Mouse (Mus musculus): ENCODE data around the gene Nfia.
A peak's percentile ranks its signal among the peaks of the same experiment; 100 is the strongest.

Nfia gene

DNA sequence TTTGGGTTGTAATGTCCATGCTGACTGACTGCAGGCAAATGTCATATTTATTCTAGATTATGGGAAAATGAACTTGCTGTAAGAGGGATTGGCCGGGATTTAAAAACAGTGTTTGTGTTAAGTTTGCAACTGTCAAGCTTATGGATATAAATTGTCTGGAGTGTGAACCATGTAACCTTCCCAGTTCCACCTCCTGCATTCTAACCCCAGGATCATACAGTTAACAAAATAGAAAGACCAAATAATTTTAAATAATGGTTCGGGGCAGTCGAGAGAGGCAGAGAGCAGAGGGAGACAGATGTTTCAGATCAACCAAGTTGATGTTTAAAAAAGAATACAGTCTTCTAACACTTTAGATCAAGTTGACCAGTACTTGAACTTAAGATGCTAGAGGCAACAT is 290.7 kb downstream of the Nfia start:
- no peak for DNase-seq (ENCODE audit: low read depth)

DNA sequence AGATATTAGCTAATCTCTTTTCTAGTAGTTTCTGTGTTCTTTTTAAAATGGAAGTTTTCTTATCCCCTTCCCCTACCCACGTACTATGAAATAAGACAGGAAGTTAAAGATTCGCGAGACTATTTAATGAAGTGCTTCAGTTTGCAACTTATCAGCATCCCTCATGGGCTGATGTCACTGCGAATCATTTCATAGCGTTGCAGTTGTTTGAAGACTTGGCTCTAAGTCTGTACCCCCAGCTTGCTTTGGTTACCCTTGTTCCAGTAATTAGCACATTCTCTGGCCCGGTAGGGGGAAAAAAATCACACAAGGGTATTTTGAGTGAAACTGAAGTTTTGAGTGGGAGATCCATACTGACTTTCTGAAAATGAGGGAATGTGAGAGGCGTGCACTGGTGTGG is 303.6 kb downstream of the Nfia start:
- DNase-seq (ENCODE audit: low read depth): no peak

DNA sequence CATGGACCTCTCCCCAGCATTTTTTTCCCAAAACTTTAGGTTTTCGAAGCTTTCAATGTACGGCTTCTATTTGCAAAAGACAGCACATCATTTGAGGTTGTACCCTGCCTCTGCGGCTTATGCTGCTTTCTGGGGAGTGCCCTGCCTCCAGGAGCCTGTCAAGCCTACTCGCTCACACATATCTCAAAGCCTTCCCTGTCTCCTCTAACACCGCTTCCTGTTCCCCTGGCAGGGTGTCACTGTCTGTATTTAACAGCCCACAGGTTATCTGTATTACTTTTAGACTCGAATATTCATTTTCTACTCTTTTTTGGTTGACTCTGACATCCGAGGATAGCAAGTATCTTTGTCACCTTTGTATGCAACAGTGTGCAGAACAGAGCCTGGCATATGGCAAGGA is 304.1 kb downstream of the Nfia start:
- no peak for DNase-seq (ENCODE audit: low read depth)

DNA sequence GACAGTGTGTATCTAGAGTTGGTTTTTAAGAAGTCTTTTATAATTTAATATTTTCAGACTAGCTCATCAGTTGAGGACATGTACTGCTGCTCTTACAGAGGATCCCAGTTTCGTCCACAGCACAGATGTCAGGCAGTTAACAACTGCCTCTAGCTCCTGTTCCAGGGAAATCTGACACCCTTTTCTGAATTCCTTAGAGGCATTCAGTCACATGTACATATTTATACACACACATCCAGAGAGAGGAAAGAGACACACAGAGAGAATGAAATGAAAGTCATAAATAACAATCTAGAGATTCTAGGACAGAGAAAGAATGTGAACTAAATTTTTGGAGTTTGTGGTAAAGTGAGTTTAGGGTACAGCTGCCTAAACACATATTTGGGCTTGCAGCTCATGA is 308.1 kb downstream of the Nfia start:
- no peak for DNase-seq (ENCODE audit: low read depth)

DNA sequence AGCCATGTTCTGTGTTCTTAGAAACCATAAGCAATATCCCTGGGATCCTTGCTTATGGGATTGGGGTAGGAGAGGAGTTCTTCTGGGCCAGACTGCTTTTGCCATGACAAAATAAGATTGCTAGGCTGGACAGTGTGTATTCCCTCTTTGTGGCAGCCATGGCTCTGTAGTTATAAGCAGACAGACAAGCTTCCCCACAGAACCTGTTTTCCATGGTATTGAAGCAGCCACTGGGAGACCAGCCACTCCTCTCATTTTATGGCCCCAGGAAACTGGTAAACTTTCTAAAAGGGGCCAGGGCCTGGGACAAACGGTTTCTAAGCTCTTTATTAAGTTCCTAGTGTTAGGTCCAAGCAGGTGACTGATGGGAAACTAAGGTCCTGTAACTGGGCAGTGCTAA is 309.4 kb downstream of the Nfia start:
- DNase-seq (ENCODE audit: low read depth): no peak

DNA sequence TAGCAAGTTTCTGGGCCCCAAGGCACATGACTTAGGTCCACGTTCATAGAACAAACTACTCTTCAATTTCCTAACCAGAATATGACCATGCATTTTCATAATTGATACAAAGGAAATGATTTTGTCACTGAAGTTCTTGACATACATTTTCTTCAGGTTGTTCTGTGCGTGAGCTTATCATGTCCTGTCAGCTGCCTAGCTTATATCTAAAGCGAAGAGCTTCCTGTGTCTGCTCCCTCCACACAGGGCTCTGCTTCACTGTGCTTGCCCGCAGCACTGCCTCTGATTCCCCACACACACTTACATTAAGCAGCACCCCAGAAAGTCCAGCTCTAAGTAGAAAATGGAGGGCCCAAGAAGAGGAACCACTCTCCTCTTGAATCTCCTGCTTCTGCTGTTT is 310.0 kb downstream of the Nfia start:
- no peak for DNase-seq (ENCODE audit: low read depth)

DNA sequence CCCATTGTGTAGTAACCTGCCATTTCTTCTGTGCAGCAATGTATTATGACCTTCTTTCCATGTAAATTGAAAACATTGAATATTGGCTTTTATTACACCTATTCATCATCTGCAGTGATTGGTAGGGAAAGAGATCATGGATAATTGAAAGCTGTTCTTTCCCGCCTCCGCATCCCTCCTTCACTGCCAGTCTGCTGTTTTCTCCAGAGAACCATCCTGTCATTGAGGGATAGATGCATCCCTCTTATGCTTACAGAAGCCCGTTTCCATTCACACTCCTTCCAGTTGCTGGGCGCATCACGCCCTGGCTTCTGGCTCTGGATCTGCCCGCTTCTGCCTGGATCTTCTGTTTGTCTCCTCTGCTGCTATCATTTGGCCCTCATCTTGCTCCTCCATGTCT is 312.5 kb downstream of the Nfia start:
- DNase-seq (ENCODE audit: low read depth): no peak

DNA sequence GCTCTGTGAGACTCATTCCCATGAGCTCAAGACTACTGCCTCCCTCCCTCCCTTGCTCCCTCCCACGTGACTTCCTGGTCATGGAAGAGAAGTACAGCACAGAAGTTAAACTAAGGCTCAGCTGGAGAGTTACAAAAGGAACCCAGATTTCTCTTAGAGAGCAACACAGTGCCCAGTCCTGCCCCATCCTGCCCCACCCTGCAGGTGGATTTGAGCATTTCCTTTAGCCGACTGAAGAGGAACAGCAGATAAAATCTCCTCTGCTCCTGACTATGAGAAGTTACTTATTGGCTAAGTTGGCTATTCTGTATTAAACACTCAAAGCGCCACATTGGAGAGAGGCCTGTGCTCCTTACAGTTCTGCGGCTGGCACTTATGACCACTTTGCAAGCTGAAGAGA is 314.4 kb downstream of the Nfia start:
- DNase-seq (ENCODE audit: low read depth): no peak

DNA sequence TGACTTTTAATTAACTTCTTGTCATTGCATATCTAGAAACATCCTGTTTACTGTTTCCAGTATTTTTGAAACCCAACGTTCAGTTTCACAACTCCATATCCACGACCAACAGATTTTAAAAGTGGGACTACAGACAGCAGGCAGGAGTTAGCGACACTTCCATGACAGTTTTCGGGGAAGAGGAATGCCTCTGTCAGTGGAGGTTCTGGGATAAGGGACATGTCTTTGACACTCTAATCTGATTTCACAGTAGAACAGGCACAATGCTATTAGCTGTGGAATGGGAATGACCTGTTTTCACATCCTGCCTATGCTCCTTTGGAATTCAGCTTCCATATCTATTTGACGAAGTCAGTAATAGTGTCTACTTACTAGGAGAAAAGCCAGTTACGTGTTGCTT is 317.5 kb downstream of the Nfia start:
- DNase-seq (ENCODE audit: low read depth): no peak

DNA sequence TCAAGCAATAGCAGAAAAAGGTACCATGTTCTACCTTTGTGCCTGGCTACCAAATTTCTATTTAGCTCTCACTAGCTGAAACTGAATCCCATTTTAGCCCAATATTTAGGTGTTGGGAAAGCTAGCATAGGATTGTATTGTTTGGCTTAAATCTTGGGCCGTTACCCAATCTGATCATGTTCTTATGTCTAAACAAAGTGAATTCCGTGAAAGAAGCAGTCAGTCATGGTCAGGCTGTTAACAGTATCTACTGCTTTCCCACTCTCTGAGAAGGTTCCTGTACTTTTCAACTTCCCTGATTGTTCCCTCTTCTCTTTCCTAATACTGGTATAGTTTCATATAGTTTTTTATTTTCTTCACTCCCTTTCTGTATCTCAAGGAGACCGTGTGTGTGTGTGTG is 318.1 kb downstream of the Nfia start:
- no peak for DNase-seq (ENCODE audit: low read depth)

DNA sequence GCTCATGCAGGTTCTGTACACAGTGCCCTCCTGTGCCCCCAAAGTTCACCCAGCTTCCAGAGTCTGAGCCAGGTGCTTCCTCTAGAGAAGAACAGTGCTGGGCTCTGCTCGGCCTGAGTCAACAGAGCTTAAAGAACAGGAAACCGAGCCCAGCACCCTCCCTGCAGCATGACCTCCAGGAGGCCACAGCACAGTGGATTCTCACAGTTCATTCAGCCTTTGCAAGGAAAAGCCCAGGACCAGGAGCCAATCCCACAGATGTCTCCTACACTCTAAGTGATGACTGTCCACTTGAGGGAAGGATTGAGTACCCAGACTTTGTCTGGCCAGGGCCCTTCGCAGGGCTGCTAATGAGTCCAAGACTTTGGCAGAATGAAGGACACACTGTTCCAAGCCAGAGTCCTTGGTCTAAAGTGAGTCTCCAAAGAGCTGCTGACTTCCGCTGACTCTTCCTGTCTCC is 318.9 kb downstream of the Nfia start:
- DNase-seq (ENCODE audit: low read depth): no peak

DNA sequence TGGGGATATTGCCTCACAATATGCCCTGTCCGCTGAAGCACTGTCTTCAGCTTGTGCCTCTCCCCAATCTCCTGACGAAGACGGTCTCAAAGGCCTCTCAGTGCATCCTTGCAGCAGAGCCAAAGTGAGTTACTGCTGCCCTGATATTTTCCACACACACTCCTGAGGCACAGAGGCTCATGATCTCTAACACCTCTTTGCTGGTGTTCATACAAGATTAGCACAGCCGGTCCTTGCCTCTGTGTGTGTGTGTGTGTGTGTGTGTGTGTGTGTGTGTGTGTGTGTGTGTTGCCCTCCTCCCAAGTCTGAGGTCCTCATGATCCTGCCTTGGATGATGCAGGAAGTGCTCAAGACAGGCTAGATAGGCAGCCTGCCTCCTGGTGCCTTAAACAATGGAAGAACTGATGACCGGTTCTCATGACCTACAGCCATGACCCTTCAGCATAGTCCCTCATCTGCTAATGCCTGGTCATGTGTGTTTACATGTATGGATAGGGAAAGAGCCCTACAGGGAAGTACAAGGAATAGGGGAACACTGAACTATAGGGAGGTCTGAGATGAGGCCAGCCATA is 319.5 kb downstream of the Nfia start:
- no peak for DNase-seq (ENCODE audit: low read depth)

DNA sequence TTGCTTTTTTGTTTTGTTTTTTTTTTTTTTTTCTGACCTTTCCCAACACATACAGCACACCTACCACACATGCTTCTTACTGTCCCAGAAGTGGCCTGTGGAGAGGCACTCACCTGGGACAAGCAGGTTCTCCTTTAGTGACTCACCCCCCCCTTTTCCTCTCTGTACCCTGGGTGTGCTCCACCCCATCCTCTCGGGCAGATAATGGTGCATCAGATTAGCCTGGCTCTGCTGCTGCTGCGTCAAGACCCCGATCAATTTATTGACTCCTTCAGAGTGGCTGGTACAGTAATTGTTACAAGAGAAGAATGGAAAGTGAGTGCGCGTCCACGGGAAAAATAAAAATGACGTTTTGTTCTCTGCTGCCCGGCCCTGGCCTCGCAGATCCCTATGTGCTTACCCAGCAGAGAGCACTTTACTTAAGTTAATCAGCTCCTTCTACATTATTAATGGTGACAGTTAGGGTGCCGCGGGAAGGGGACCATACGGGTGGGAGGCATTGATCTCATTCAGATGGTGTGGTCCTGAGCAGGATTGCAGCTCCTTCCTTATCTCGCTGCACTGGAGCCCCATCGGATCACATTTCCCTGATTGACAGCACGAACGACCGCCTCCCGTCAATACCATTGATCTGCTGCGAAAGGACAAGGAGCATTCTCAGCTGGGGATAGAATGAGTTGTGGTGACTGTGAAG is 321.7 kb downstream of the Nfia start:
- DNase-seq (ENCODE audit: low read depth): no peak

DNA sequence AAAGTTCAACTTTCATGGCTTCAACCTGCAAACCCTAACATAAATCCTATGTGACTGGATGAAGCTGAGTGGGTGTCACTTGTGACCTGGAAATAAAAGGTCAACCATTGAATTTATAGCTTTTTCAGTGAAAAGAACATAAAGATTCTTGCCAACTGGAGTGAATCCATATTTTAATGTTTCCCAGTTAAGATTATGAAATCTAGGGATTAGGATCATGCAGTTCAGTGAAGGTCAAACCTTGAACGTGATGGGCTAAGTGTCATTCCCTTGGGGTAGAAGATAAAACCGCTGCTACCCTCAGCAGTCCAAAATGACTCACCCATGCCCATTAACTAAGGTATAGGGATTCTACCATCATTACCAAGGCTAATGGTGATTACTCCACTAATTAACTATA is 322.5 kb downstream of the Nfia start:
- DNase-seq (ENCODE audit: low read depth): no peak

DNA sequence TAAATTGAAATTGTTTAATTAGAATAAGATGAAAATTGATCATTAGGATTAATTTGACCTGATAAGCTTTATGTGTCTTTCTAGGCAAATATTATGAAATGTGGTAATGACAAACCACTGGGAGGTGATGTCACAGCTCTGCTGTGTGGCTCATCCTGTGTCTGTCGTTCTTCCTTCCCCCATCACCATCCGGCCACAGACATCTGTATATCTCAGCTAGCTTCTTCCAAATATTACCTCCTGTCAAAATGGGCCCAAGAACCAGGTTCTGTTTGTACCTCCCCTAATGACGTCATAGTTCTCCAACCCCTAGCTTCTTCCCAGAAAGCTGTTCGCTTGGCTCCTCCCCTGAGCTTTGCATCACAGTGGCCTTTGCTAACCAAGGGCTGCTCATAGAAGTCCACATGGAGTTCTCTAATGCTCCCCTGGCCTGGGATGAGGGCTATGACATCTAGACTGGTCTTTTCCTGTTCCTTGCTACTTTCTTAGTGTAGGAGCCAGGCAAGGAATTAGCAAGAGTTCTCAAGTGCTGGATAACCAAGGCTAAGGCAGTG is 324.6 kb downstream of the Nfia start:
- DNase-seq (ENCODE audit: low read depth): no peak

DNA sequence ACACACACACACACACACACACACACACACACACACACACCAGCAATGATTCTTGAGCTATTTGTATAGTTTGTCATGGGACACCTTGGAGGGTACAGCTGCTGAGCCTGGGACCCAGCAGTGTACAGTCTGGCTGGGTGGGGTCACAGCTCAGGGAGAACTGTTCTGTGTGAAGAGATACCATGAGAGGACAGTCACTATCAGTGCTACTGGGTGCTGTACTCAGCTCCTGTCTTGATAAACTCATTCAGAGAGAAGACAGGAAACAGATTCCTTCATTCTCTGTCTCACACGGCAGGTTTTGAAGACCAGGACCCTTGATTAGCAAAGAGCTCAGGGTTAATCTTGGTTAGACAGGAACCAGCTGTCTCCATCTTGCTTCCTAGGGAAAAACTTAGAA is 326.1 kb downstream of the Nfia start:
- peak; percentile 35 for DNase-seq (ENCODE audit: low read depth)

DNA sequence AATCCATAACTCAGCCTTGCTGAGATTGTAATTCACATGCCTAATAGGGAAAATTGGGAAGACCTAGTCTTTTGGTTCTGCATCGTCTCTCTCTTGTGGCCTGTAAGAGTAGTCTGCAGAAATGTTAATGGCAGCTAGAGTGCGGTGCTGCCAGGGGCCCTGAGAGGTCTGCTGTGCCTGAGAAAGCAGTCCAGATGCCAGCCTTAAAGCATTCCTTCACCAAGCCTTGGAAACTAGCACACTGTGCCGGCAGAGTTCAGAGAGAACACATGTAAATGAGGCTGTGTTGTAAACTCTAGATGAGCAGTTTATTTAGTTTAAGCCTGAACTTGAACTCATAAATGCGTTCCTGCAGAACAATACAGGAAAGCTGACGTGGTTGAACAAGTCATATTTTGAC is 326.9 kb downstream of the Nfia start:
- no peak for DNase-seq (ENCODE audit: low read depth)

DNA sequence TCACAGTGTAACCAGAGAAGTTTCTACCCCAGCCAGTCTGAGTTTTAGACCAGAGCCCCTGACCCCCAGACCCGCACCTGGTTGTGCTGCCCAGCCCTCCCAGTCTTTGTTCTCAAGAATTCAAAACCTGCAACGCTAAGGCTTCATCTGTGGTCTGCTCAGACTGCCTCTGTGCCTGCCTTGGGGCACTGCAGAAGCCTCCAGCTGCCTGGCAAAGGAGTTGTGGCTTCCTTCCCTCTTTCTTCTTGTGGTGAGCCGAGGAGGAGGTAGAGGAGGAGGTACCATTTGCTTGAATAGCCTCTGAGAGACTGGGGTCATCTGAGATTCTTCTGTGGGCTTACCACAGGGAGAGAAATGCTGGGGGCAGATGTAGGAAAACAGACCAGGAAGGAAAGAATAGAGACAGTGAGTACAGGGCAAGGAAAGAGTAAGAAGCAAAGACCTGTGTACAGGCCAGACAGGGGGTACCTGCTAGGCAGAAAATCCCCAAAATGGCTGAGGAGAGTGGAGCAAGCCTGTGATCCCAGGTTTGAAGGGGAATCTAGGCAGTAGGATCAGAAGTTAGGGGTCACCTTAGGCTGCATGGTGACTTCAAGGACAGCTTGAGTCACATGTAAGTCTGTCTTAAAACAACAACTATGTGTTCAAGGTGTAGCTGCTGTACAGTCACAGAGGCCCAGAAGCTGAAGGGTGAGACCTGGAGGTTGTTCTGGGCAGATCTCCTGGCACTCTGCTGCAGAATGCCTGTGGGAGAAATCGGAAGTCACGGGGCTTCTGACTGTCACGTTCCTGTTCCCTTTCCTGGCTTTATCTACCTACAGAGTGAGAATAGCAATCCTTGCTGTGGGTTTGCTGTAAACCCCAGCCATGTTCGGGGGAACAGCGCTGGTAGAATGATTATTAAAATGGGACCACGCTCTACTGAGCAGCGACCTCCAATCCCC is 328.9 kb downstream of the Nfia start:
- DNase-seq (ENCODE audit: low read depth): no peak

DNA sequence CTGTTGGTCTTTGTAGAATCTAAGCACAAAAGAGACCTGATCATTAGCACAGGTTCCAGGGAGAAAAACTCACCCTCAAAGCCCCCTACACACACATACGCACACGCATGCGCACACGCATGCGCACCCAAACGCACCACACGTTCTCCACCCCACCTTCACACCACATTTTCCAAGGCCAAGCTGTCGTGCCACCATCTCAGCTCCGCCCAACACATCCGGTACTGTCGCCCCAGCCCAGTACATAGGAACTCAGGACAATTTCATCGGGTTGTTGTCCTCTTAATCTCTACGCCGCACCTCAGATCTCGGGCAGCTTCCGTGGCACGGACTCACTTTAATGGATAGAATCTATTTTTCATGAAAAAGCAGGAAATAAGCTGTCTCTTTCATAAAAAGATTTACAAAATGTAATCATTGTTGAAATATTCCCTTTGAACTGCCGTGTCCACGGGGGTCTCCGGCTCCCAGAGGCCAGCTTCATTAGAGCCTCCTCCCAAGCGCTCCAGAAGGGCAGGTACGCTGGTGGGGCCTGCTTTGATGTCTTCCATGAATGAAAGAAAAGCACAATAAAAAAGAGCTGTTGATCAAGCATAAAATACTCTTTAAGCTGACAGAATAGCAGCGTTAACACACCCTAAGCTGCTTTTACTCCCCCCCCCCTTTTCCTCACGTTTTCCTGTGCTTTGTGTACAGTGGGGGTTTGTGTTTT is 330.2 kb downstream of the Nfia start:
- no peak for DNase-seq (ENCODE audit: low read depth)

DNA sequence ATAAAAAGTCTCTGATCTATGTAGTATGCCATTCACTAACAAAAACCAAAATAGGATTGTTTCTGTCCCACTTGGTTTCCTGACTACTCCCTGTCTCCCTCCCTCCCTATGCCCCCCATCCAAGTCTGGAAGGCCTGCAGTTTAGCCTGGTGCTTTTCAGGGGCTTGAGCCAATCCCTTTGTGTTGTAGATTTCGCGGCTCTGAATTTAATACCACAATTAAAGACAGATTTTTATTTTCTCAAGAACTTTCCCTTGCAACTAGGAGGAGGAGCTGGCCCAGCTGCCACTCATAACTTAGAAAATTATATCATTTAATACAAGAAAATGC is 330.8 kb downstream of the Nfia start:
- DNase-seq (ENCODE audit: low read depth): no peak

DNA sequence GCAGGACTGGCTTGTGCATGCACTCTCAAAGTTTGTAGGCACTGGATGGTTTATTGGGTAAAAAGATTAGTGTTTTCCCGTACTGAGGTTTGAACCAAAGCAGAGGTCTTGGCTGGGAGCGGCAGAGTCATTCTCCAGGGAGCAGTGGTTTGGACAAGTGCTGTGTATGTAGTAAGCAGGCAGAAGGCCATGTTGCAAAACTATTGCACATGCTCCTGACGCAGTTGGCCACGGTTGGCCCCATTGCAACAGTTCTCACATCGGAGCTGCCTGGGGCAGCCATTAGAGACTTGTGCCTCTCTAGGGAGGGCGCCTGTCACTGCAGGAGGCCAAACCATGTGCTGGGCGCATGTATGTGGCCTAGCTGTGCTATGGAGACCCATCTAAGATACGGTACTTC is 331.6 kb downstream of the Nfia start:
- no peak for DNase-seq (ENCODE audit: low read depth)
